Mouse (Mus musculus): ENCODE data around the gene 1700010B08Rik. TPM values are rescaled to one million over a fixed set of nuclear protein-coding genes. Genes with fewer than 3 reads are reported as not detected.

The 1700010B08Rik gene
- polyA plus RNA-seq, 1 experiment = not detected

GRCm38 (mm10) chr2:173764629-173765028 is 45.4 kb downstream of the 1700010B08Rik start:
- no peak for DNase-seq (ENCODE audit: low read depth, low spot score)
- 54% methylated on average over 3 of the region's 3 CpGs for WGBS

DNA sequence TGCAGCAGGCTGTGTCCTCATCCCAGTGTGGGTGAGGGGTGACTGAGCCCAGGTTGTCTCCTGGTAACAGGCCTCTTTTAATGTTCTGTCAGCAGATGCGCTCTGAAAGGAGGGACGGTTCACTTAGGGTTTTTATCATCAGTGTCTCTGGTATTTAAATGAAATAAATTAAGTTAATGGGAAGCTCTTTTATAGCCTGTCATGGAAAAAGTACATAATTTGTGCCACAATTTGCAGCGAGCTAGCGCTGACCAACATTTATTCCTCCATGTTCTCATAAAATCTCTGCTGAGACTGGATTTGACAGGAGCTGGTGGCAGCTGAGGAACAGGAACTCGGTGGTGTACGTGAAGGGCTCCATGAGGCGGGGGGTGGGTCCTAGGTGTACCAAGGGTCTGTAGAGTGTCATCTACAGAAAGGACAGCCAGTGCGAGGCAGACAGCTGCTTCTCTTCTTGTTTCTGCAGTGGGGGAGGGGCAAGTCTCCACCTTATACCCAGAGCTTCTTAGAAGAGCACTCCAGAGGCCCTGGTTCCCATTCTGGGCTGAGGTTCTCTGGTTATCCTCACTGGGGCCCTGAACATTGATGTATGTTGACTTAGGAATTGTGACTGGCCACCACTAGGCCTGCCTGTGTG is 48.9 kb downstream of the 1700010B08Rik start:
- 72% methylated on average over 8 of the region's 8 CpGs for WGBS
- no peak for DNase-seq (ENCODE audit: low read depth, low spot score)

DNA sequence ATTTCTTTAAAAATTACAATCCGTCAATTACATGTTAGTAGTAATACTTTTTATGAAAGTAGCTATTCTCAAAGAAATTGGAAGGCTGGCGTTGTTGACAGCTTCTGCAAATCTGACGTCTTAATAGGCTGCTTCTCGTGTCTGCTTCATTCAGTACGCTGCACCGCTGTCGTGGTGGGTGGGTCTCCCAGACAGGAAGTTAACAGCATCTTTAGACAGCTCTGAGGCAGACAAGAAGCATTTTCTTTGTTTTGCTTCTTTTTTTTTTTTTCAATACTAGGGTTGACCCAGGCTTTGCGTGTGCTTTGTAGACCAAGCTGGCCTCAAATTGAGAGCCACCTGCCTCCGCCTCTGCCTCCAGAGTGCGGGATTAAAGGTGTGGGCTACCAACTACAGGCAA is 50.0 kb downstream of the 1700010B08Rik start:
- 79% methylated on average over 10 of the region's 10 CpGs for WGBS
- DNase-seq (ENCODE audit: low read depth, low spot score) = no peak

DNA sequence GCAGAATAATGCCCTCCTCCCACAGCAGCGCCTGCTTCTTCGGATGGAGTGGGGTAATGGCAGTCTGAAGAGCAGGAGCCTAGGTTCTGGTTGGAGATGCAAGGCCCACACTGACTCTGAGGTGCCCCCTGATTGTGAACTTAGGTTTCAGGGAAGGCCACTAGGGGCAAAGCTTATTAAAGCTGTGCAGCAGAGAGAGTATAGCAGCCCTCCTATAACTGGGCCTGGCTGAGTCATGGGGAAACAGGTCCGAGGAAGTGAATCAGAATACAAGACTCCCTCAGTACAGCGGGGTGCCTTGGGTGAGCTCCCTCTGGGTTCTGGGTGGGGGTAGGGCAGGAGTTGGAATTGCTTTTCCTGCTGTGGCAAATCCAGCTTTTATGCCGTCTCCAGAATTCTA is 51.4 kb downstream of the 1700010B08Rik start:
- no peak for DNase-seq (ENCODE audit: low read depth, low spot score)
- 58% methylated on average over 5 of the region's 5 CpGs for WGBS

Other genes with a start within 250 kb of the 1700010B08Rik start
- not detected in 2 replicates for gene 1700021F07Rik, start 196.8 kb upstream of the 1700010B08Rik start, polyA plus RNA-seq (2012; rRNA removed)
- not detected in 2 replicates for gene Ankrd60, start 141.1 kb upstream of the 1700010B08Rik start, polyA plus RNA-seq (2012; rRNA removed)
- 10.1 and 18.6 TPM in 2 replicates for gene Rab22a, start 59.7 kb upstream of the 1700010B08Rik start, polyA plus RNA-seq (2012; rRNA removed)
- gene Vapb, start 18.1 kb downstream of the 1700010B08Rik start, polyA plus RNA-seq (2012; rRNA removed) = 11.0 and 12.9 TPM in 2 replicates